Mouse (Mus musculus) retina, adult 2 months (tissue): ENCODE results near the gene Ptk7.

ENCODE experiments used
- DNase-seq: peaks from one replicate; pipeline ENCODE4 v3.0.0-alpha.2; 2012; ENCODE audit warnings: low read depth, low spot score

Gene Ptk7

DNA sequence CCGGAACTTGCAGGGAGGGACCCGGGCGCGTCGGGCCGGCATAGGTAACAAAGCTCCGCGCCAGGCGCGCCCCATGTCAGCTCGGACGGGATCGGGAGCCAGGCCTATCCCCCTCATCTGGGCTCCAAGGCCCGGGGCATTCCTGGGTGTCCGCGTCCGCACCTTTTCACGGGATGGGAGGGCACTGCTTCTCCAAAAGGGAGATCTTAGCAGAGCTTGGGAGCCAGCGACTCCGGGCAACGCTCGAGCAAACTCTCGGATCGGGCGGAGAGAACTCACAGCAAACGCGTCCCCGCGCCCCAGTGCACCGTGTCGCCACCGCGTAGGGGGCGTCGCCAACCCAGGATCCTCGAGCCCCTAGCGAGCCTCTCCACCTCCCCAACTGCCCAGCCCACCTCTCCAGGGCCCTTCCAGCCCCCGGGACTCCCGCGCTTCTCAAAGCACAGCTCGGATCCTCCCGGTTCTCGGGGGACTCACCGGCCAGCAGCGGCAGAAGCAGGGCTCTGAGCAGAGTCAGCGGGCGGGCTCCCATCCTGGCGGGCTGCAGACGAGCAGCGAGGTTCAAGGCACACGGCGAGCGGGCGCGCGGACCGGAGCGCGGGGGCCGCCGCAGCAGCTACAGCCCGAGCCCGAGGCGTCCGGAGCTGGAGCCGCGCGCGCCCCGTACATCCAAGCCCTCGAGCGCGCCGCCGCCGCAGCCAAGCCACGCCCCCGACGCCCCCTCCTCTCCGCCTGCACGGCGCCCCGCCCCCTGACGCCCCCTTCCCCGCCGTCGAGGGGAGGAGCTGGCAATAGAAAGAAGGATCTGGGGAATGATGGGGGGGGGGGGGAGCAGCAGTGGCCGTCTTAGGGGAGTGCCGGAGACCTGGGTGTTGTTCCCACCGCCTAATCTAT is at the start of gene Ptk7:
Gene Ptk7 (minus strand): TSS at position 714 of the 894 bp plus-strand sequence.
- DNase-seq: no peak

- DNase-seq: no peak
Observed at GRCm38 (mm10) chr17:46678911-46679310, 49.6 kb upstream of the Ptk7 start.

DNA sequence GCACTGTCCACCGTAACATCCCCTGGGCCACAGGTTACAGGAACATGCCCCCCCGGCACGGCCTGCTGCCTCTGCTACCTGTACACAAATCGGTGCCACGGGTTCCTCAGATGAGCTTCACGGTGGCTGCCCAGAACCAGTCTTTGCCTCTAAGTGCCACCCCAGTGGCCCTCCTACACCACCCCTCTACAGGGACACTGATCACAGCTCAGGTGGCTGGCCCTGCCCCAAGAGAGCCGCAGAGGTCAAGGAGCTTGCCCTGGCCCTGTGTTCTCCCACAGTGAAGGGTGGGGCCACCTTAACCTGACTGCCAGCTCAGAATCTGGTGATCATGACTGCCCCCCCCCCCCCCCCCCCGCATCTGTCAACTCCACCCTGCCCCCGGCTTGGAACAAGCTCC is 49.1 kb upstream of the Ptk7 start, which contains the start of gene Mea1:
Gene Mea1 (plus strand): TSS at position 378 of the 400 bp plus-strand sequence.
- DNase-seq: no peak

GRCm38 (mm10) chr17:46674530-46675283 is 45.4 kb upstream of the Ptk7 start:
- DNase-seq: no peak

DNA sequence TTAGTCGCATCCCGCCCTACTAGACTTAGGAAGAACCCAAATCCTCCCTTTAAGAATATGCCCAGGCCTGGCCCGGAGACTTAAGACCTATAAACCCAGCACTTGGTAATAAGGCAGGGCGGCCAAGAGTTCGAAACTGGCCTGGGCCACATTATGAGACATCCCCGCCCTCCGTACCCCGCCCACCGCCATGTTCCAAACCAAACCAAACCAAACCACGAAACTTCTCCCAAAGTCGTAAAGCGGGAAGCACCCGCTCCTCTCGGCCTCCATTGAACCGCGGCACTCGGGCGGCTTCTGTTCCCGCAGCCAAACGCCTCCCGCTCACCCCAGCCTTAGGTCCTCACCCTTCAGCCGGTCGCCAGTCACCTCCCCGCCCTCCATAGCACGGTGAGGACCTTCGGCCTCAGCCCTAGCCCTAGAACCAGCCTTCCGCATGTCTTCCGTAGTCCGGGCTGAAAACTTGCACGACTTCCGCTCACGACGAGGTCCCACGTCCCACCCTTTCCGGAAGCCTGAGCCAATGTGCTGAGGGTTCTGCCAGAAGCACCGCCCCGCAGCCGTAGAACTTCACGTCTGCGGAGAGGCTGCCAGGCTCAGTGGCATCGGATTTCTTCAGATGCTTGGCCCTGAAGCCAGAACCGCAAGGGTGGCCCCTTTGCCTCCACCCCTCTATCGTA is 44.7 kb upstream of the Ptk7 start, which contains the start of gene Rrp36:
Gene Rrp36 (minus strand): TSS at position 503 of the 680 bp plus-strand sequence.
- DNase-seq: peak; percentile 69

- DNase-seq: no peak
Observed at GRCm38 (mm10) chr17:46669911-46670310, 40.6 kb upstream of the Ptk7 start.

DNA sequence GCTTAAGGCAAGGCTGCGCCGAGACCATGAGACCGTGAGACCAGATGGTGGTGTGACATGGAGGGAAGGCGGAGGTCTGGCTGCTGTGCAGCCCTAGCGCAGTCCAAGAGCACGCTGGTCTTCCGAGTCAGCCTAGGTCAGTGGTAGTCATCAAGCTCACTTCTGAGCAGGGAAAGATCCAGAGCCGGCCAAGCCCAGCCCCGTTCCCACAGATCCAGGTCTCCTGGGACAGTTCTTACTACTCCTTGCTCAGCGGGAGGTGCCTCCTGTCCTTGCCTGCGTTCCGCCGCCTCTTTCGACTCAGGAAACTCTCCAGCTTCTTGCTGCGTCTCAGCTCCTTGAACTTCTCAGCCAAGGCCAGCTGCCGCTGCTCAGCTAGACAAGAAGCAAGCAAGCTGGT is 38.4 kb upstream of the Ptk7 start:
- no peak for DNase-seq

GRCm38 (mm10) chr17:46662730-46663129 is 33.4 kb upstream of the Ptk7 start:
- no peak for DNase-seq

- no peak for DNase-seq
Observed at GRCm38 (mm10) chr17:46661981-46662380, 32.7 kb upstream of the Ptk7 start.

DNA sequence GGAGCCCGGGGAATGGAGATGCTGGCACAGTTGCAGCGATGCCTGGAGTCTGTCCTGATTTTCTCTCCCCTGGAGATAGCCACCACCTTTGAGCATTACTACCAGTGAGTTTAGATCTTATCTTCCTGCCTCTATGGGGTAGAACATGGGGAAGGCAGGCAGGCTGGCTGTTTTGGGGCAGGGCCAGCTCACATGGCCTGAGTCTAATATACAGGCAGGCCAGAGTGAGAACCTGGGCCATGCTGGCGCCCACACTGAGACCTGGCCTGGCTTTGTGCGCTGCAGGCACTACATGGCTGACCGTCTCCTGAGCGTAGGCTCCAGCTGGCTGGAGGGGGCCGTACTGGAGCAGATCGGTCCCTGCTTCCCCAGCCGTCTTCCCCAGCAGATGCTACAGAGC is 32.0 kb upstream of the Ptk7 start:
- DNase-seq: no peak

GRCm38 (mm10) chr17:46656054-46656453 is 26.8 kb upstream of the Ptk7 start:
- DNase-seq: no peak

DNA sequence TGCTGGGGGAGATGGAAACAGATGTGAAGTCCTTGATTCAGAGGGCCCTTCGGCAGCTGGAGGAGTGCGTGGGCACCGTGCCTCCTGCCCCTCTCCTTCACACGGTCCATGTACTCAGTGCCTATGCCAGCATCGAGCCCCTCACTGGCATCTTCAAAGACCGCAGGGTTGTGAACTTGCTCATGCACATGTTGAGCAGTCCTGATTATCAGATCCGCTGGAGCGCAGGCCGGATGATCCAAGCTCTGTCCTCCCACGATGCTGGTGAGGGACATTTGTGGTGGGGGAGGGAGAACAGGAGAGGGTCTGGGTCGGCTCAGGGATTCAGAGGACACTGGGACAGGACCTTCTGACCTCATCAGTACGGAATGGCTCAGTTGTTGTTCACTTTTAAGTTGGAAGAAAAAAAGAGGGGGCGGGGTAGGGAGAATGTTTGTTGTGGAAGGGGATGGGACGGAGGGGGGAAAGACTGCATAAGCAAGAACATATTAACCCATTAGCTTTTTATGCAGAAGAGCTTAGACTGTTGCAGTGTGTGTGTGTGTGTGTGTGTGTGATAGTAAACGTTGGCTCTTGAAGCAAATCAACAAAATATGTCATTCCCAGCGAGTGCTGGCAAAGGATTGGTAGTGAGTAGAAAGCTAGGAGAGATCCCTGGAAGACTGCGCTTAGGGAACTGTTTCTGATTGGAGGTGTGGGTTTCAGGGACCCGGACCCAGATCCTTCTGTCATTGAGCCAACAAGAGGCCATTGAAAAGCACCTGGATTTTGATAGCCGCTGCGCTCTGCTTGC is 22.6 kb upstream of the Ptk7 start:
- no peak for DNase-seq

- DNase-seq: no peak
Observed at GRCm38 (mm10) chr17:46651292-46651691, 22.0 kb upstream of the Ptk7 start.

DNA sequence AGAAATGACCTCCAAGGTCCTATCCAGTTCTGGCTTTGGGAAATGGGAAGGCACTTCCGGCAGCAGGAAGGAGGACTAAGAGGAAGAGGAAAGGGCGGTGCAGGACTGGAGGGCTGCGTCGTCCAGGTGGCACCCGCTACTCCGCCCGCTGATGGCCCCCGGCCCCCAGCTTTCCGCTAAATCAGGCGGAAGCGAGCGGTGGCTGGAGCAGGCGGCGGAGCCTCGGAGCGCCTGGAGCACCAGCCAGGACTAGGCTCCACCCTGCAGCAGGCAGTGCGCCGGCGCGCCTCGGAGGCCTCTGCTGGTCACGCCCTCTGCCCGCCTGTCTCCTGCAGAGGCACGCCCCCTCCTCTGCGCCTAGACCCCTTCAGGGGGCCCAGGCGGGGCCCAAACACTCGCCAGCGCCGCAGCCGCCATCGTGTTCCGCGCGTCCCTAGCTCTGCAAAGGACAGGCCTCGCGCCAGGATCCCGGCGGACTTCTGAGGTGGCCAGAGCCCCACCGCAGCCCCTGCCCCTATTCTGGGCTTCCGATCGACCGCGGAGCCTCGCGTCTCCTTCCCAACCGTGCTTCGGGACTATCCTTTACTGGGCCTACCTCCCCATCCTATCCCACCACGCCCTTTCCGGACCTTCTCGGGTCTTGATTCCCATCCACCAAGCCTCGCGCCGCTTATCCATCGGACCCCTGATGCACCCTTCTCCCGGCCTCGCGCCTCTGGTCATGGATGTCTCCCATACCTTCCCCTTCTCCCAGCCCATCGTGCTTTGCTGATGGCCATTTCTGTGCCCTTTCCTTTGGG is 21.1 kb upstream of the Ptk7 start, which contains the start of gene Cul7:
Gene Cul7 (plus strand): TSS at position 106 of the 800 bp plus-strand sequence.
- DNase-seq: peak; percentile 39

GRCm38 (mm10) chr17:46649811-46650210 is 20.5 kb upstream of the Ptk7 start:
- DNase-seq: no peak

- DNase-seq: no peak
Observed at GRCm38 (mm10) chr17:46648436-46648835, 19.1 kb upstream of the Ptk7 start.

GRCm38 (mm10) chr17:46647279-46647678 is 18.0 kb upstream of the Ptk7 start:
- DNase-seq: no peak

DNA sequence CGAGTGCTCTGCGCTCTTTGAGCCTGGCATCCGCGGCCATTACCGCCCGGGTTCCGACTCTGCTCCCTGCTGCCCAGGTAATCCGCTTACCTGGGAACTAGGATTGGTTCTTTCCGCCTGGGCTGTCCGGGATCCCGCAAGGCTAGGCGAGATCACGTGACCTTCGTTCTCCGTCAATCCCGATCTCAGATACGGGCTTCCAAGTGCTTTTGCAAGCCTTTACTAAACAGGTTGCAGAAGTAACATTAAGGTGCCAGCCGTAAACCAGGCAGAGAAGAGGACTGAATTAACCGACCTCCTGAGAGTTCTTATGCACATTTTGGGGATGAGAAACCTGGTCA is 17.0 kb upstream of the Ptk7 start:
- DNase-seq: no peak

GRCm38 (mm10) chr17:46645561-46646321 is 16.4 kb upstream of the Ptk7 start, which contains the start of the genes Klc4 and Mrpl2:
TSS of gene Klc4 (minus strand) at chr17:46646022.
TSS of gene Mrpl2 (plus strand) at chr17:46646229.
- DNase-seq: peak; percentile 96
